Mouse (Mus musculus) heart, postnatal 0 days (tissue): Measurements from ENCODE around the gene Cd200.

ENCODE experiments used
- CTCF ChIP-seq: IDR thresholded peaks from 2 replicates; pipeline ENCODE4 v1.5.1; 2016; ENCODE audit warnings: antibody characterized with exemption, control low read depth, low read depth
- EP300 ChIP-seq: IDR thresholded peaks from 2 replicates; pipeline ENCODE4 v1.6.1; 2016; ENCODE audit warnings: antibody characterized with exemption, low read depth

- no peak for TF ChIP-seq CTCF
- TF ChIP-seq EP300: no peak
Measured at GRCm38 (mm10) chr16:45365353-45365752, 43.5 kb downstream of the Cd200 start.
